Mouse (Mus musculus): ENCODE data around the gene Apip. TPM values are rescaled to one million over a fixed set of nuclear protein-coding genes. Genes with fewer than 3 reads are reported as not detected.

Apip gene
- total and polyA plus RNA-seq, 2 experiments from 2014 or later = 19.8 to 40.6 TPM

DNA sequence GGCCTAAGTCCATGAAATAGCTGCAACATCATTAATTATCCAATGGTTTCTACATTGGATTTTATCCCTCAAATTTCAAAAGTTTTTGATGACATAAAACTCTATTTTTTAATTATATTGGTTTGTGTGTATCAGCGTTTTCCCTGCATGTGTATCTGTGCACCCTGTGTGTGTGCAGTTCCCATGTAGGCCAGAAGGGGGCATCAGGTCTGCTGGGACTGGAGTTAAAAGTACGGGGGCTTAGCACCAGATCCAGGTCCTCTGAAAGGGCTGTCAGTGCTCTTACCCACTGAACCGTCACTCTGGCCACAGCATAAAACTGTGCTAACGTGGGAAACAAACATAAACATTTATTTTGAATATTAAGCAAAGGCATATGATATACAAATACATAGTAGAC lies 14.6 kb downstream of the Apip start:
- no peak overlapping the region for H3K4me2 ChIP-seq (ENCODE audit: low read depth, low read length)
- peak; percentile 57 for TF ChIP-seq CTCF (IDR thresholded peaks at IDR 0.05; ENCODE audit: low read depth)
- H3K27ac ChIP-seq = no peak overlapping the region
- H3K36me3 ChIP-seq (ENCODE audit: insufficient read depth, low read length) = peaks cover 10% of the 10 kb centered on the region; the same call in 1 of the 2 replicates
- DNase-seq (ENCODE audit: low spot score) (peak; percentile 14), ATAC-seq (no peak)
- 95% methylated on average over 4 of the region's 4 CpGs for WGBS
- no peaks in the 10 kb centered on the region for H3K4me1 ChIP-seq (ENCODE audit: insufficient read depth, low read length)
- H3K9ac ChIP-seq (replicated peaks; ENCODE audit: low read length) = no peak overlapping the region
- no peak overlapping the region for H3K4me3 ChIP-seq (ENCODE audit: low read length)
- H3K9me3 ChIP-seq (ENCODE audit: low read length) = no peaks in the 10 kb centered on the region
- H3K27me3 ChIP-seq (ENCODE audit: insufficient read depth, low read length) = no peaks in the 10 kb centered on the region

- no peak overlapping the region for H3K4me3 ChIP-seq (ENCODE audit: low read length)
- no peak for TF ChIP-seq CTCF (IDR thresholded peaks at IDR 0.05; ENCODE audit: low read depth)
- H3K27ac ChIP-seq = no peak overlapping the region
- H3K4me2 ChIP-seq (ENCODE audit: low read depth, low read length) = no peak overlapping the region
- H3K4me1 ChIP-seq (ENCODE audit: insufficient read depth, low read length) = no peaks in the 10 kb centered on the region
- H3K9me3 ChIP-seq (ENCODE audit: low read length) = no peaks in the 10 kb centered on the region
- H3K36me3 ChIP-seq (ENCODE audit: insufficient read depth, low read length) = peaks cover 20% of the 10 kb centered on the region
- no peak overlapping the region for H3K9ac ChIP-seq (replicated peaks; ENCODE audit: low read length)
- 50% methylated on average over 6 of the region's 6 CpGs for WGBS
- ATAC-seq = no peak
- no peak for DNase-seq (ENCODE audit: low spot score)
- H3K27me3 ChIP-seq (ENCODE audit: insufficient read depth, low read length) = no peaks in the 10 kb centered on the region
Measured at GRCm38 (mm10) chr2:103089521-103089920, 16.0 kb downstream of the Apip start.

GRCm38 (mm10) chr2:103102595-103102994 lies 29.1 kb downstream of the Apip start:
- H3K36me3 ChIP-seq (ENCODE audit: insufficient read depth, low read length) = no peaks in the 10 kb centered on the region
- no peak for ATAC-seq
- no peaks in the 10 kb centered on the region for H3K27me3 ChIP-seq (ENCODE audit: insufficient read depth, low read length)
- TF ChIP-seq CTCF (IDR thresholded peaks at IDR 0.05; ENCODE audit: low read depth) = no peak
- no peaks in the 10 kb centered on the region for H3K9me3 ChIP-seq (ENCODE audit: low read length)
- H3K27ac ChIP-seq = no peak overlapping the region
- no peaks in the 10 kb centered on the region for H3K4me1 ChIP-seq (ENCODE audit: insufficient read depth, low read length)
- H3K4me3 ChIP-seq (ENCODE audit: low read length) = no peak overlapping the region
- no peak for DNase-seq (ENCODE audit: low spot score)
- no peak overlapping the region for H3K9ac ChIP-seq (replicated peaks; ENCODE audit: low read length)
- H3K4me2 ChIP-seq (ENCODE audit: low read depth, low read length) = no peak overlapping the region
- WGBS = 71% methylated on average over 5 of the region's 5 CpGs

DNA sequence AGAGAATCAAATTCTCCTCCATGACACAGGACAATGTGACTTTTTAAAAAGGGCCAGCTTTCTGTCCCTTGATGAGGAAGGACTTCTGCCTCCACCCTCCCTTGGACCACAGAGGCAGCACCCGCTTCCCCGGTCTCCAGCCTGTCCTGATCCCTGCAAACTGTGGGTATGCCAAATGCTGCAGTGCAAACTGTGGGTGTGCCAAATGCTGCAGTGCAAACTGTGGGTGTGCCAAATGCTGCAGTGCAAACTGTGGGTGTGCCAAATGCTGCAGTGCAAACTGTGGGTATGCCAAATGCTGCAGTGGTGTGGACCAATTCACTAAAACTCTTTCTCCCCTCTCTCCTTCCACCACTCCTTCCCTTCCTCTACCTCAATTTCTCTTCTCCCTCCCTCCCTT lies 32.7 kb downstream of the Apip start:
- 60% methylated on average over 2 of the region's 2 CpGs for WGBS
- no peak overlapping the region for H3K27ac ChIP-seq
- ATAC-seq = no peak
- no peaks in the 10 kb centered on the region for H3K4me1 ChIP-seq (ENCODE audit: insufficient read depth, low read length)
- H3K4me2 ChIP-seq (ENCODE audit: low read depth, low read length) = no peak overlapping the region
- no peak for DNase-seq (ENCODE audit: low spot score)
- H3K36me3 ChIP-seq (ENCODE audit: insufficient read depth, low read length) = no peaks in the 10 kb centered on the region
- no peaks in the 10 kb centered on the region for H3K27me3 ChIP-seq (ENCODE audit: insufficient read depth, low read length)
- no peak overlapping the region for H3K4me3 ChIP-seq (ENCODE audit: low read length)
- no peak overlapping the region for H3K9ac ChIP-seq (replicated peaks; ENCODE audit: low read length)
- no peaks in the 10 kb centered on the region for H3K9me3 ChIP-seq (ENCODE audit: low read length)
- TF ChIP-seq CTCF (IDR thresholded peaks at IDR 0.05; ENCODE audit: low read depth) = no peak

- no peak overlapping the region for H3K27ac ChIP-seq
- WGBS = 49% methylated on average over 8 of the region's 8 CpGs
- no peak overlapping the region for H3K4me3 ChIP-seq (ENCODE audit: low read length)
- H3K36me3 ChIP-seq (ENCODE audit: insufficient read depth, low read length) = no peaks in the 10 kb centered on the region
- H3K9ac ChIP-seq (replicated peaks; ENCODE audit: low read length) = no peak overlapping the region
- no peaks in the 10 kb centered on the region for H3K9me3 ChIP-seq (ENCODE audit: low read length)
- DNase-seq (ENCODE audit: low spot score) (no peak), ATAC-seq (no peak)
- no peak for TF ChIP-seq CTCF (IDR thresholded peaks at IDR 0.05; ENCODE audit: low read depth)
- no peaks in the 10 kb centered on the region for H3K27me3 ChIP-seq (ENCODE audit: insufficient read depth, low read length)
- H3K4me2 ChIP-seq (ENCODE audit: low read depth, low read length) = no peak overlapping the region
- H3K4me1 ChIP-seq (ENCODE audit: insufficient read depth, low read length) = no peaks in the 10 kb centered on the region
Measured at GRCm38 (mm10) chr2:103111669-103112068, 38.2 kb downstream of the Apip start.

- Histone ChIP-seq H3K4me2 (ENCODE audit: low read depth, low read length) (no peak overlapping the region), H3K9ac (replicated peaks; ENCODE audit: low read length) (no peak overlapping the region), H3K27me3 (ENCODE audit: insufficient read depth, low read length) (no peaks in the 10 kb centered on the region), H3K36me3 (ENCODE audit: insufficient read depth, low read length) (no peaks in the 10 kb centered on the region), H3K9me3 (ENCODE audit: low read length) (no peaks in the 10 kb centered on the region), H3K4me1 (ENCODE audit: insufficient read depth, low read length) (no peaks in the 10 kb centered on the region), H3K27ac (no peak overlapping the region), H3K4me3 (ENCODE audit: low read length) (no peak overlapping the region)
- ATAC-seq (no peak), DNase-seq (ENCODE audit: low spot score) (no peak)
- TF ChIP-seq CTCF (IDR thresholded peaks at IDR 0.05; ENCODE audit: low read depth) = no peak
- 62% methylated on average over 5 of the region's 5 CpGs for WGBS
Measured at GRCm38 (mm10) chr2:103117212-103117611, 43.7 kb downstream of the Apip start.

DNA sequence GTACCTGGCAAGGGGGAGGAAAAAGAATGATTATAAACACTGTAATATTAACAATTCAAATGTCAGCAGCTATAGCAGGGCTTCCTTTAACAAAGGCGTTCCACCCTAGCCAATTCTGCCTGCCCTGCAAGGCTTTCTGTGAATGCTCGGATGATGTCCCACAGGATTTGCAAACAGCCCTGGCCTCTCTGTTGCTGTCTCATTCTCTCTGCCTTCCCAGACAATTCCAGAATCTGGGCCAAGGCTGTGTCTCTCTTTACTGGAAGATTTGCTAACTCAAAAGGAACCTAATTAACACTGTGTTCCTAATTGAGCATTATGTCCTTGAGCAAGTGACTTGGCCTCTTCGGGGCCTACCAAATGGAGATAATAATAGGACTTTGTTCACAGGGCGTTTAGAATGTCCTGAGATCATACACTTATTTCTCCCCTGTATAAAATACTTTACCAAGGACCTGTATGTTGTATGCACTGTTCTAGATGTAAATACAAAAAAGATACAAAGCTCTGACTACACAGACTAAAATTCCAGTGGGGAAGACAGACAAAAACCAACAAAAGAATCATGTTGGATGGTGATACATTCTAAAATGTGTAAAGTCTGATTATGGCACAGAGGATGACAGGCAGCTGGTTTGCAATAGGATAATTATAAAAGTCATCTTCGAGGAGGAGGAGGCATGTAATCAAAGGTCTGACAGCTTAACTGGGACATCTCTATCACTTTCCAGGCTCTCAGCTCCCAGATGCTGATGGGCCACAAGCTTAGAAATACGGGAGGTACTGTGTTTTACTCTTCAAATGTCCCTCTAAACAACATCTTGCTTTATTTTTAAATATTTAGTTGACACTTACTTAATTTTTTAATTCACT lies 45.1 kb downstream of the Apip start:
- H3K36me3 ChIP-seq (ENCODE audit: insufficient read depth, low read length) = no peaks in the 10 kb centered on the region
- peak; percentile 35 for DNase-seq (ENCODE audit: low spot score)
- H3K27ac ChIP-seq = no peak overlapping the region; the same call in 1 of the 2 replicates
- H3K9ac ChIP-seq (replicated peaks; ENCODE audit: low read length) = no peak overlapping the region
- H3K4me1 ChIP-seq (ENCODE audit: insufficient read depth, low read length) = no peaks in the 10 kb centered on the region
- H3K9me3 ChIP-seq (ENCODE audit: low read length) = no peaks in the 10 kb centered on the region
- no peak overlapping the region for H3K4me2 ChIP-seq (ENCODE audit: low read depth, low read length)
- TF ChIP-seq CTCF (IDR thresholded peaks at IDR 0.05; ENCODE audit: low read depth) = no peak
- ATAC-seq = peak; percentile 24; the same call in 1 of the 2 replicates
- WGBS = 47% methylated on average over 6 of the region's 6 CpGs
- no peak overlapping the region for H3K4me3 ChIP-seq (ENCODE audit: low read length)
- no peaks in the 10 kb centered on the region for H3K27me3 ChIP-seq (ENCODE audit: insufficient read depth, low read length)
